In genomic region chr6:128020521-128021057, GRCm38 (mm10) we compare ENCODE assay signal across 8 mouse cellular contexts.
DNase-seq lines count a peak whose midpoint lies in the region; ATAC-seq lines count a peak whose summit lies in the region.

No protein-coding gene starts in this region.

- no peak for DNase-seq in kidney, postnatal 36 days
- no peak for DNase-seq in forebrain, embryonic 11.5 days (ENCODE audit: low spot score)
- no peak for DNase-seq in urinary bladder, postnatal 36 days (ENCODE audit: low spot score in 2 of 2)
- no peak for DNase-seq in lung, postnatal 4 days
- no peak for DNase-seq in left cerebral cortex, postnatal 4 days

- no peak overlapping the region for H3K4me3 ChIP-seq in kidney, embryonic 14.5 days (ENCODE audit: low read length)
- no peak overlapping the region for H3K4me3 ChIP-seq in forebrain, embryonic 11.5 days (ENCODE audit: low read depth, low read length)
- no peak overlapping the region for H3K4me3 ChIP-seq in hindbrain, embryonic 16.5 days (ENCODE audit: low read length)
- no peak overlapping the region for H3K4me3 ChIP-seq in neural tube, embryonic 15.5 days (replicated peaks)

- H3K4me1 ChIP-seq in kidney, embryonic 14.5 days (ENCODE audit: control insufficient read depth, insufficient read depth, low read length) = peaks cover 25% of the 10 kb centered on the region
- peaks cover 28% of the 10 kb centered on the region for H3K4me1 ChIP-seq in forebrain, embryonic 11.5 days (replicated peaks; ENCODE audit: control insufficient read depth, insufficient read depth, low read length)
- peaks cover 29% of the 10 kb centered on the region for H3K4me1 ChIP-seq in hindbrain, embryonic 16.5 days (ENCODE audit: control insufficient read depth, insufficient read depth, low read depth, low read length)
- H3K4me1 ChIP-seq in neural tube, embryonic 15.5 days = peaks cover 25% of the 10 kb centered on the region

- no peak overlapping the region for H3K4me2 ChIP-seq in kidney, embryonic 14.5 days (replicated peaks; ENCODE audit: low read depth, low read length)
- peak overlapping the region; percentile 31; the same call in 1 of the 2 replicates for H3K4me2 ChIP-seq in forebrain, embryonic 11.5 days (ENCODE audit: low read depth, low read length, severe bottlenecking)
- no peak overlapping the region; the same call in 1 of the 2 replicates for H3K4me2 ChIP-seq in hindbrain, embryonic 16.5 days (ENCODE audit: low read length)
- H3K4me2 ChIP-seq in neural tube, embryonic 15.5 days = 0 out of 2 replicates have a peak overlapping the region, but pooled peaks have one; percentile 1

- H3K27me3 ChIP-seq in kidney, embryonic 14.5 days (ENCODE audit: control insufficient read depth, insufficient read depth, low read length) = no peaks in the 10 kb centered on the region
- H3K27me3 ChIP-seq in forebrain, embryonic 11.5 days (ENCODE audit: control insufficient read depth, insufficient read depth, low read length) = no peaks in the 10 kb centered on the region
- no peaks in the 10 kb centered on the region; the same call in 1 of the 2 replicates for H3K27me3 ChIP-seq in hindbrain, embryonic 16.5 days (replicated peaks; ENCODE audit: control insufficient read depth, insufficient read depth, low read length)
- H3K27me3 ChIP-seq in neural tube, embryonic 15.5 days (replicated peaks) = no peaks in the 10 kb centered on the region

- H3K27ac ChIP-seq in kidney, embryonic 14.5 days (ENCODE audit: low read depth, low read length) = no peak overlapping the region
- H3K27ac ChIP-seq in forebrain, embryonic 11.5 days (ENCODE audit: low read depth, low read length) = no peak overlapping the region
- H3K27ac ChIP-seq in hindbrain, embryonic 16.5 days (ENCODE audit: low read depth, low read length) = peak overlapping the region; percentile 30
- no peak overlapping the region for H3K27ac ChIP-seq in neural tube, embryonic 15.5 days (replicated peaks)

- ATAC-seq in kidney, embryonic 14.5 days (ENCODE audit: low FRiP score, low TSS enrichment) = peak; percentile 16; the same call in 1 of the 2 replicates
- peak; percentile 66 for ATAC-seq in forebrain, embryonic 11.5 days (replicated peaks; ENCODE audit: low FRiP score)
- peak; percentile 56 for ATAC-seq in hindbrain, embryonic 16.5 days
- ATAC-seq in neural tube, embryonic 15.5 days (ENCODE audit: low FRiP score) = peak; percentile 36; the same call in 1 of the 2 replicates

- intact Hi-C loops in left cerebral cortex, postnatal 4 days (cut with DNase I) = no loop called here

- WGBS in kidney, embryonic 14.5 days = 32% methylated on average over 8 of the region's 8 CpGs
- WGBS in forebrain, embryonic 11.5 days = 12% methylated on average over 8 of the region's 8 CpGs
- 20% methylated on average over 8 of the region's 8 CpGs for WGBS in hindbrain, embryonic 16.5 days
- WGBS in neural tube, embryonic 15.5 days = 27% methylated on average over 8 of the region's 8 CpGs

- H3K9me3 ChIP-seq in kidney, embryonic 14.5 days (ENCODE audit: control insufficient read depth, low read length) = no peaks in the 10 kb centered on the region
- H3K9me3 ChIP-seq in forebrain, embryonic 11.5 days (ENCODE audit: control insufficient read depth, low read length) = no peaks in the 10 kb centered on the region
- H3K9me3 ChIP-seq in hindbrain, embryonic 16.5 days (ENCODE audit: control insufficient read depth, low read length) = no peaks in the 10 kb centered on the region
- H3K9me3 ChIP-seq in neural tube, embryonic 15.5 days (replicated peaks) = no peaks in the 10 kb centered on the region

- H3K36me3 ChIP-seq in kidney, embryonic 14.5 days (ENCODE audit: control insufficient read depth, insufficient read depth, low read length) = peaks cover 3% of the 10 kb centered on the region; the same call in 1 of the 2 replicates
- H3K36me3 ChIP-seq in forebrain, embryonic 11.5 days (ENCODE audit: control insufficient read depth, insufficient read depth, low read length) = no peaks in the 10 kb centered on the region
- no peaks in the 10 kb centered on the region for H3K36me3 ChIP-seq in hindbrain, embryonic 16.5 days (ENCODE audit: control insufficient read depth, insufficient read depth, low read length)
- no peaks in the 10 kb centered on the region for H3K36me3 ChIP-seq in neural tube, embryonic 15.5 days

- no peak overlapping the region for H3K9ac ChIP-seq in kidney, embryonic 14.5 days (ENCODE audit: low read depth, low read length)
- H3K9ac ChIP-seq in forebrain, embryonic 11.5 days (ENCODE audit: low read length) = no peak overlapping the region; the same call in 1 of the 2 replicates
- H3K9ac ChIP-seq in hindbrain, embryonic 16.5 days (ENCODE audit: low read depth, low read length) = no peak overlapping the region; the same call in 1 of the 2 replicates
- no peak overlapping the region for H3K9ac ChIP-seq in neural tube, embryonic 15.5 days (replicated peaks)

Comparison
In these comparisons a context has a peak if more than half of its experiments do, and no peak if none do; other contexts are left out.
1. ATAC-seq: peak in every context shown above with its lines; median percentile 66 in forebrain, embryonic 11.5 days; 56 in hindbrain, embryonic 16.5 days; 36 in neural tube, embryonic 15.5 days; 16 in kidney, embryonic 14.5 days.
2. H3K4me2 ChIP-seq: peak in forebrain, embryonic 11.5 days (single experiment) and neural tube, embryonic 15.5 days (single experiment); none in kidney, embryonic 14.5 days (single experiment) and hindbrain, embryonic 16.5 days (single experiment).